Mouse (Mus musculus): Measurements from ENCODE around the gene Zdhhc8.

The Zdhhc8 gene

DNA sequence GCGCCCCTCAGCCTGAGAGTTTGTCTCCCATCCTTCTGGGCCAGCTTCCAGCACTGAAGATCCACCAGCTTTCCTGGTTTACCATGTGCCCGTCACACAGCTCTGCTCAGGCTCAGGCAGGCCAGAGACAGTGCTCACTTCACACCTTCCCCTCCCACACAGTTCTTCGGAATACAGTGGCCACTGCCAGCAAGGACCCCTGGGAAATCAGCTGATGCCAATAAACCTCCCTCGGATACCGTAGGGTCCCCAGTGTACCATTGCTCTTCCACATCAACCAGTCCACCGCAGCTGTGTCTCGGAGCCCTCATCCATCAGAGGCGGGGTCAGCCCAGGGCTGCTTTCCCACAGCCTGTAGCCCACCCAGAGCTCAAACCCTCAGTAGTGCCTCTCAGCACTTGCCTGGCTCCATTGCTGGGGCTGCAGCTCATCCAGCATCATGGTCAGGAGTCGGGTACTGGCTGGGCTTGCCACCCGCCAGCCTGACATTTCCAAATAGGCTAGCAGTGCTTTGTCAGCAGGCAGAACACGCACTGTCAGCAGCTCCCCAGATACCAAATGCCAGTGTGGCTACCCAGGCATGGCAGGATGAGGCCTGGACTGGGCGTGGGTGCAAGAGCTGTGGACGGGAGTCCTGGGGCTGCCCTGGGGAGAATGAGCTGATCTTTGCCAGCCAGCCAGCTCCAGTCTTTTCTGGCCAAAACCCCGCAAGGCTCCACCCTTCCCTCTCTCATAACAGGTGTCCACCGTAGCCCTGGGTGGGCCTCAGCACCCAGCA lies 40.5 kb downstream of the Zdhhc8 start:
- ChIA-PET CTCF (interaction anchor here (0.5 to 12.7 kb wide), 18 partner anchors 8 to 407 kb away, joined by 3 to 78 read pairs (median 4); partner anchors contain the start of gene Dgcr6 (in 1 of the 4)), POLR2A (interaction anchor here in 3 of 4 experiments (0.5 to 2.2 kb wide), 24 partner anchors 9 to 762 kb away, joined by 3 to 13 read pairs (median 3); partner anchors contain the start of genes Gm20518 (in 1 of the 3), Ranbp1 (in 1 of the 3), Slc25a1 (in 1 of the 3) and Trmt2a (in 1 of the 3))

DNA sequence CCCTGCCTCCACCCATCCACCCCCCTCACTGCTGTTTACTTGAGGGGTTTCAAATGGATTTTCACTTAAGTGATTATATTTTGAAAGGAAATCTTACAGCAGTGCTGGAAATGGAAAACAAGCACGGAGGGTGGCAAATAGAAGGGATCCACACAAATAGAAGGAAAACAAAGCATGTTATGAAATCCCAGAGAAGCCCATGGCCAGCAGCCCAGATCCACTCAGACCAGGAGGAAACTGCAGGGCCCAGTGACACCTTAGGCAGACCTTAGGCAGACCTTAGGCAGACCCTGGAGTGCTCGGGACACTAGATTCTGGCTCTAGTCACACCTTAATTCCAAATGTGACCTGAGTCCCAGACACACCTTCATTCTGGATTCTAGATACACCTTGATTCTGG lies 43.9 kb downstream of the Zdhhc8 start:
- CTCF ChIA-PET, result no interaction called here
- POLR2A ChIA-PET, result no interaction called here

DNA sequence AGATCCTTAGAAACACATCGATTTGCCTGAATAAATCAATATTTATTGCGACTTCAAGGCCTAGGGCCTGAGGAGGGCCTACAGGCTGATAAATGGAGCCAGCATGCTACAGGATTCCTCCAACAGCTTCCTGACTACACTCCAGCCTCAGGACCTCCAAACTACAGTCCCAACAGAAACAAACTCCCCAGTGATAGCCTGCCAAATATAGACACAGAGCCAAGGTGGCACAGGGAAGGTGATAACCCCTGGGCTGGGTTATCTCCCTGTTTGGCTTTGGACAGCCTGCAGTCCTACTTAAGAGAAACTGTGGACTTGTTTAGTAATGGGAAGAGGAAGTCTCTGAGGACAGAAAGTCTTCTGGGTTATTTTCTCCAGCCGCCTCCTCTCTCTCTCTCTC lies 47.7 kb downstream of the Zdhhc8 start:
- POLR2A ChIA-PET, result no interaction called here
- CTCF ChIA-PET, result interaction anchor here in 2 of 4 experiments (1.1 kb wide), 2 partner anchors 14 to 23 kb away, joined by 3 to 4 read pairs; no protein-coding TSS in a partner anchor

DNA sequence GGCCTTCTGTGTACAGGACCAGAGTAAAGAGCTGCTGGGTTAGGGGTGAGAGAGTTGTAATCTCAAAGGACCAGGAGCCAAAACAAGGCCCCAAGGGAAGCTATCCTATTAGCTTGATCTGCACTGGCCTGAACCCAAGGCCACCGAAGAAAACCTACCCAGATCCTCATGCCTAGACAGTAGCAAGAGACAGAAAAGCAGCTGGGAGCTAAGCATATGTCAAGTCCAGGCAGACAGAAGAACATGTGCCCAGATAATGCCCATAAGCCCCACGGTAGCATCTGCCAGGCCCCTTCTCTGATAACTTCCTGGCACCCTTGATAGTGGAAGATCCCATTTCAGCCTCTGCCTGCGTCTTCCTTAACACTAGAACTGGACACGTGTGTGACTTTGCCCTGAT lies 48.1 kb downstream of the Zdhhc8 start:
- ChIA-PET CTCF (interaction anchor here in 2 of 4 experiments (1.1 kb wide), 2 partner anchors 14 to 24 kb away, joined by 3 to 4 read pairs; no protein-coding TSS in a partner anchor), POLR2A (no interaction called here)

DNA sequence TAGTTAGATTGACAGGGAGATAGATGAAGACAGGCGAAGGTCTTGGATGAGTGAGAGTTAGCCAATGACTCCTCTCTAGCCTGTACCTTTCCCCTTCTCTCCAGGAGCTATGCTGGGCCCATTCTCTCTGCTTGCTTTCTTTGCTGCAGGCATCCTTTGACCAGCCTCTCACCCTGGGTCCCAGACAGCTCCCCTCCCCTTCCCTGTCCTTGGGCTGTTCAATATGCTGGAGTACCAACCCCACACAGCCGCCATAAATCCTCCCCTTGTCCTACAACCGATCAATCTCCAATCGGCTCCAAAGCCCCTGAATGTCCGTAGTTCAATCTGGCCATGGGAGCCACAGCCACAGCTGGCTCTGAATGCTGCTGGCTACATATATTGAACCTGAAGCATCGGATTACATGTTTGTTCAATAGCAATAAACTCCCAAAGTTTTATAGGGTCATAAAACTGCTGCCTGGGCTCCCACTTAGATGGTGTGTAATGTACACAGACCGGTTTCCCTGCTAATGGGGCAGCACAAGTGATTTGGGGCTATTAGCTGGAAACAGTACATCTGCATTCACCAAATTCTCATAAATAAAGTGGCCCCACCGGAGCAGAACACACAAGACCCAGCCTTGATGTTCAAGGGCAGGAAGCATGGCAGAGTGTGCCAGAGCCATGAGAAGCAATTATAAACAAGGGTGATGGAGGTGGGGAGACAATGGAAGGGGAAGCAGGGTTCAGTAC lies 49.1 kb downstream of the Zdhhc8 start:
- POLR2A ChIA-PET, result interaction anchor here in 1 of 4 experiments (1.4 kb wide), 1 partner anchor 9 kb away, joined by 4 read pairs; no protein-coding TSS in a partner anchor
- CTCF ChIA-PET, result interaction anchor here in 2 of 4 experiments (1.0 to 1.1 kb wide), 3 partner anchors 13 to 25 kb away, joined by 3 to 4 read pairs (median 4); no protein-coding TSS in a partner anchor

DNA sequence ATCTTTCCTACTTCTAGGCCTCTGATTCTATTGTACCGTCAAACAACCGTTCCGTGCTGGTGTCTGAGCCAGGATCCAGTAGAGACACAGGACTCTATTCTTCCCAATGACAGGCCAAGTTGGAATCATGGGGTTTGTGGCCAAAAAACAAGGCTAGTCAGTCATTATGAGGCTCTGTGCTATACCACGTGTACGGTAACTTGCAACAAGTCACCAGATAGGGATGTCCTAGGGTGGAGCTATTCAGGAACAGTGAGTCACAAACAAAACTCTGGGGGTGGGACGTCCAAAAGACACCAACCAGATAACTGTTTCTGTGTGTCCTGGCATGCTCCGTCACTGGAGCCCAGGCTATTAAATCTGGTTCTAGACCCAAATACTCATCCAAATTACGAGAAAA lies 52.2 kb downstream of the Zdhhc8 start:
- ChIA-PET POLR2A (interaction anchor here in 1 of 4 experiments (1.1 kb wide), 1 partner anchor 94 kb away, joined by 3 read pairs; no protein-coding TSS in a partner anchor), CTCF (interaction anchor here in 1 of 4 experiments (2.3 kb wide), 1 partner anchor 28 kb away, joined by 14 read pairs; no protein-coding TSS in a partner anchor)

DNA sequence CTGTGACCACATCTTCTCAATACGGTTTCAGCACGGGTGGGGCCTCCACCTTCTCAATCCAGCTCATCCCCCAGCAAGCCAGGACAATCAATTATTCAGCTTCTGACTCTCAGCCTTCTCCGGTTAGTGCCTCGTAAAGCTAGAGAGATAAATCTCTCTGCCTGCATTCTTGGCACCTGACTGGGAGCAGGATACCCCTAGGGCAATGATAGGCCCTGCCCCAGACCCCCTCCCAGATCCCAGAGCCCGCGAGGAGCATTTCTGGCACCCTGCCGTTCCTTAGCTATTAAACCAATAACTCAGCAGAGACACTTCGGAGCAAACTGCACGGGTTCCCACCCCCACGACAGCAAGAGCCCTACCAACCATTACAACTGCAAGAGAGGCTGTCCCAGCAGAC lies 53.5 kb downstream of the Zdhhc8 start:
- ChIA-PET CTCF (interaction anchor here in 3 of 4 experiments (0.8 to 2.3 kb wide), 5 partner anchors 9 to 98 kb away, joined by 3 to 14 read pairs (median 6); no protein-coding TSS in a partner anchor), POLR2A (interaction anchor here in 2 of 4 experiments (0.8 to 1.2 kb wide), 4 partner anchors 13 to 290 kb away, joined by 3 to 4 read pairs (median 4); partner anchors contain the start of gene Gm20518 (in 1 of the 2))

DNA sequence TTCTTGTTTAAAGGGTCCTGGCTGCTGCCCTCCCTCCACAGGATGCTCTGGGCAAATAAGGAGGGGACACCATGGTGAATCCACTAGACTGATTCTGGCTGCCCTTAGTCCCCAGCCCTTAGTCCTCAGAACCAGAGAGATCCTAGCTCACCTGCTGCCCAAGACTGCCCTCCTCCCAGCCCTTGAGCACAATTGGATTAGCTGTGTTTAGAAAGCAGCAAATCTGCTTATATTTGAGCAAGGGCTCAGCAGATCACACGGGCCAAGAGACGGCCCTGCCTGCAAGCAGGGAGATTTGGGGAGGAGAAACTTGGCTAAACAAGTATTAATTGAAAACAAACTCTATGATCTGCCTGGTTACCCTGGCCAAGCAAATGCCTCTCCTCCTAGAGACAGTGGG lies 55.3 kb downstream of the Zdhhc8 start:
- ChIA-PET CTCF (interaction anchor here in 2 of 4 experiments (1.2 to 1.4 kb wide), 3 partner anchors 9 to 31 kb away, joined by 3 to 4 read pairs (median 3); no protein-coding TSS in a partner anchor), POLR2A (interaction anchor here in 2 of 4 experiments (1.6 to 1.8 kb wide), 2 partner anchors 15 to 66 kb away, joined by 3 to 4 read pairs; no protein-coding TSS in a partner anchor)

DNA sequence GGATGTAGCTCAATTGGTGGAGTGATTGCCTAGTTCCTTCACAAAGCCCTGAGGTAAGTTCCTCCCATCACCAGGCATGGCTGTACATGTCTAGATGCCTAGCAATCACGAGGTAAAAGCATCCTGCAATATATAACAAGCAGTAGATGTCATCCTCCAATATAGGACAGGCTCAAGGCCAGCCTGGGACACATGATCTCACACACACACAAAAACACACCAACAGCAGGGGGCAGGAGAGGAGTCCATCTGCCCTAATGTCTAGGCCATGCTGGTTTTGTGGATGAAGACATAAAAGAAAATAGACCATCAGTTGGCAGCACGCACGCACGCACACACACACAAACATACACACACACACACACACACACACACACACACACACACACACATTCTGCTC lies 58.2 kb downstream of the Zdhhc8 start:
- CTCF ChIA-PET, result interaction anchor here in 3 of 4 experiments (1.0 to 1.6 kb wide), 4 partner anchors 25 to 50 kb away, joined by 3 to 7 read pairs (median 3); no protein-coding TSS in a partner anchor

DNA sequence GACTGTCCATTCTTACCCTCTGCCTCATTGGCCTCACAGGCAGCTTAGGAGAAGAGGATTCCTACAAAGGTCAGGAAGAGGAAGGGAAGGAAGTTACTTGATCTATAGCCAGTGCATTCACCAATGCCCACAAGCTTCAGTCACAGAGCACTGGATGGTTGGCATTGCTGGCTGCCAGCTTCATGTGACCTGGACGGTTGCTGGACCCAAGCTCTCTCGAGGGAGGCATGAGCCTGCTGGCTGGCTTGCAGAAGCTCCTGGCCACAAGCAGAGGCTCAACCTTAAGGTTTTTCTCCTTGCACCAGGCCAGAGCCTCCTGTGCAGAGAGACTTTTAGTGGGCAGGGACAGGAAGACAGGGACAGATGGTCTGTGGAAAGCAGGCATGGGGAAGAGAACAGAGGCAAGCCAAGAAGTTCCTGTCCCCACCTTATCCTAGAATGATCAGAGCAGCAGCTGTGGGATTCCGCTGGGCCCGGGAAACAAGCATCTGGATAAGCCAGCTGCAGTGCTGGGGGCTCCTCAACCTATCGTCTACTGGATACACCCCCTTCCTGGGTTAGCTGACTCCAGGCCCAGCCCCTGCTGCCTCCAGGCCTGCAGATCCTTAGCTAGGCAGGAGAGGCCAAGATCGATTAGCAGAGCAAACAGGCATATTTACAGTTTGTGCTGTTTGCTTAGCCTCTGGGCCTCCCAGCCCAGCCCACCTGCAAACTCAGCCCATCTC lies 59.0 kb downstream of the Zdhhc8 start:
- POLR2A ChIA-PET, result no interaction called here
- CTCF ChIA-PET, result interaction anchor here (0.6 to 3.9 kb wide), 10 partner anchors 26 to 128 kb away, joined by 3 to 37 read pairs (median 3); partner anchors contain the start of gene Dgcr6 (in 1 of the 4)

More for the DNA sequence above, 58.2 kb downstream of the Zdhhc8 start:
- POLR2A ChIA-PET, result no interaction called here

DNA sequence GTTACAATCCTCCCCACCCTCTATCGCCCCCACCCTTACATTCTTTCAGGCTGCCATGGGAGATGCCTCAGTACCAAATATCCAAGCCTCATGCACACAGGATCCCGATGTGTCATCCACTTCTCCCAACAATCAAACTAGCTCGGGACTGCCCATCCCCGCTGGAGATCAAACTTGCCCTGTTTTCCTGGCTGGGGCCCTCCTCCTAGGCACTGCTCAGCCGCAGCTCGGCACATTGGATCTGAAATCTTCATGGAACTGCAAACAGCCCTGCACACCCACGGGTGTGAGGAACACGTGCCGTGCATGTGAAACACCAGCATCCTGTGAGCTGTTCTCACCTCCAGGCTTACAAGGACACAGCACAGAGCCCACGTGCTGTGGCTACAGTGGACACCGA lies 61.1 kb downstream of the Zdhhc8 start:
- ChIA-PET CTCF (interaction anchor here (0.7 to 4.8 kb wide), 14 partner anchors 11 to 90 kb away, joined by 3 to 37 read pairs (median 9); no protein-coding TSS in a partner anchor), POLR2A (interaction anchor here in 2 of 4 experiments (0.5 to 1.6 kb wide), 3 partner anchors 85 to 638 kb away, joined by 4 to 5 read pairs (median 5); partner anchors contain the start of gene Ufd1 (in 1 of the 2))

DNA sequence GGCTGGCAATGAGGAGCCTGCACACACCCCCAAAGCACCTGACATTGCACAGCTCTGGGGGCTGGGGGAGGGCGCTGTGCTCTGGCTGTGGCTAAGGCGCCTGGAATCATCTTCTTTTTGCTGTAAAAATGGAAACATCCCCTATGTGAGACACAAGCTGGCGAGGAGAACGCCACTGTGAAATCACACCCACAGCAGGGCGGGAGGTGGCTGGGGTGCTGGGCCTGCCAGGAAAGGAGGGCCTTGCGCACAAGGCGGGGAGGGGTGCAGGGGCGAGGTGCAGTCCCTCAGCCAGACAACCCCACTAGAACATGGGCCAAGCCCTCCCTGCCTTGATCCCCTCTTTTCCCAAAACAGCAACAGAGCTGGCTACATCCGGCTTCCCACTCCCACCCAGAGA lies 61.7 kb downstream of the Zdhhc8 start:
- CTCF ChIA-PET, result interaction anchor here (0.5 to 4.8 kb wide), 38 partner anchors 8 to 414 kb away, joined by 3 to 37 read pairs (median 4); partner anchors contain the start of genes Dgcr6 (in 2 of the 4), Klhl22 (in 1 of the 4) and Prodh (in 1 of the 4)

DNA sequence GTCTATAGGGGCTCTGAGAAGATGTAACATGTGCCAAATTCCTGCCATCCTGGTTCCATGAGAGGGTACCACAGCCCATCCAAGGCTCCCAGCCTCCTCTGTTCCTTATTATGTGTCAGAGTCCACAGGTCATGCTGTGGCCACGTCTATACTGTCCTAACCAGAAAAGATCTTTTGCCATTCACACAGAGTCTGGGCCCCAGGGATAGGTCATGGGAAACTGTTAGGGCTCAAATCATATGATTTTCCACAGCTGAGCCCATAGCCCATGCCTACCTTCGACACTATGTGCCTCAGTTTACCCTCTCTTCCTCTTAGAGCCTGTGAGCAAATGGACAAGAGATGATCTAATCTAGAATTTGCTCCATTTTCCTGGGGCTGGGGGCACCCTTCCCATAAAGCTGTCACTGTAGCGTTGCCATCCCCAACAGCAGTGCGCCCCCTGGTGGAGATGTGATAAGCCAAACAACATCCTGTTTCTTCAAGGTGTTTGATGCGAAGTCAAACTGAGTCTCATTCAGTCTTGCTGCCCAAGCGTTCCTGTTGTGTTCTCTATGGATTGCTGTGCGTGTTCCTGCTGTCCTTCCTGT lies 62.6 kb downstream of the Zdhhc8 start:
- POLR2A ChIA-PET, result interaction anchor here in 3 of 4 experiments (1.2 to 1.6 kb wide), 4 partner anchors 19 to 83 kb away, joined by 3 to 8 read pairs (median 3); partner anchors contain the start of gene Prodh (in 1 of the 3)
- CTCF ChIA-PET, result interaction anchor here (0.5 to 4.8 kb wide), 56 partner anchors 8 to 413 kb away, joined by 3 to 37 read pairs (median 4); partner anchors contain the start of genes Dgcr6 (in 3 of the 4), Klhl22 (in 1 of the 4) and Prodh (in 1 of the 4)

More for the DNA sequence above, 61.7 kb downstream of the Zdhhc8 start:
- POLR2A ChIA-PET, result interaction anchor here in 3 of 4 experiments (0.6 to 1.6 kb wide), 4 partner anchors 84 to 747 kb away, joined by 3 to 8 read pairs (median 4); partner anchors contain the start of gene Prodh (in 1 of the 3)
